Mouse (Mus musculus) cerebellum, adult 2 months (tissue): ENCODE measurements around the gene Ints7.

Experiments used
- CTCF ChIP-seq: fragments of 200-500 bp; IDR thresholded peaks from 2 replicates; pipeline ENCODE4 v1.5.1; 2011; ENCODE audit warnings: low read depth, mild to moderate bottlenecking, control low read depth, low read length, moderate library complexity, borderline replicate concordance; ENCODE audit not compliant: insufficient read depth
- POLR2A ChIP-seq: fragments of 200-500 bp; IDR thresholded peaks from 2 replicates; pipeline ENCODE4 v1.6.1; 2011; ENCODE audit warnings: low read length, control low read depth, borderline replicate concordance; ENCODE audit not compliant: insufficient read depth

DNA sequence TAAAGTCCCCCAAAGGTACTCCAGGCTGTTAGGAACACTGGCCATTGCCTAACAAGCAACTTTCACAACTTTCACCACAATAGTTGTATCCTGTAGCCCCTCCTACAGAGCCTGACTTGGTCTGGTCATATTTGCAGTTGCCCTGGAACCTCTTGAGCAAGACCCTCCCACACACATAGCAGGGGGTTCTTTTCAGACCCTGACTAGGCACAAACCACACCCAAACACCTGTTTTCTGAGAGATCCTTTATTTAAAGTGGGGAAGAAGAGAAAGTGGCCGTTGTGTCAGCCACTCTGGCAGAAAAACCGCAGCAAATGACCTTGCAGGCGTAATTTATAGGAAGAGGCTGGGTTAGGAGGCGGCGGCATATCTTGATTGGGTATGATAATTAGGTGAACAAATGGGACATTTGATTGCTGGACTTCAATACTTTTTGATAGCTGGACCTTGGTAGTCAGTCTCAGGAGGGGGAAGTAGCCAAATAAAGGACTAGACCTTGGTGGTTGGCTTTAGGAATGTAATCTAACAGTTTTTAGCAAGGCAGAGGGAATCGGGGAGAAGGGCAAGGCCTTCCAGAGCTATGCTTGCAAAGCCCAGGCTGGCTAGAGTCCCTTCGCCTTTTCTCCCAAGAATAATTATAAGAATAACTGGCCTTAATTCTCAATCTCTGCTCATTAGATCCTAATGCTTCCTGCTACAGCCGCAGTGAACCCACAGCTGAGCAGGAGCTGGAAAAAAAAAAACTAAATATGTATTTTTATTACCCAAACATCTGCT is 85.8 kb downstream of the Ints7 start:
- no peak for TF ChIP-seq CTCF
- TF ChIP-seq POLR2A = no peak
